Mouse (Mus musculus): ENCODE results near the gene Gadl1. TPM values are rescaled to one million over a fixed set of nuclear protein-coding genes. Genes with fewer than 3 reads are reported as not detected.
A peak's percentile ranks its signal among the peaks of the same experiment; 100 is the strongest.

Gene Gadl1
- polyA plus RNA-seq (2015; fragmentation: Nextera tagmentation; extraction: Ambion mirVana), result 0.31 and 1.9 TPM in 2 replicates

DNA sequence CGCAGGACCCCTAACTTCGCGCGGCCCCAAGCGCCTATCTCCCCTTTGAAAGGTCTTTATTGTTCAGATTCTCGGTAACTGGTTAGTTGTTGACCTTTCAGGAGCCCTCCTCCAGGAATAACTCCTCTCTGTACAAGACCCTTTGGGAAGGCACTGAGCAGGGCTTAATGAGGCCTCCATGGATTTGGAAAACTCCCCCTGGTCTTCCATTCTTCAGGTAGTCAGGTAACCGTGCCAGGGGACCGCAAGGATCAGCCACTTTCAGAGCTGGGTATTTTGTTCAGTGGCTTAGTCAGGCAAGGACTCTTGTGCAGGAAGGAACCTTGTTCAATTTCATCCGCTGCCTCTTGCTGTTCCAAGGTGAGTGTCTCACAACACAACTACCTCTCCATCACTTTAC is at the start of gene Gadl1:
Gene Gadl1 (plus strand): TSS at position 301 of the 400 bp plus-strand sequence.
- Histone ChIP-seq H3K4me2 (peak within 1 kb of the TSS; percentile 49), H3K9me3 (no peaks in the 10 kb centered on the region), H3K4me3 (peak within 1 kb of the TSS; percentile 10), H3K36me3 (no peaks in the 10 kb centered on the region), H3K4me1 (peaks cover 11% of the 10 kb centered on the region; the same call in 1 of the 2 replicates), H3K27ac (no peak within 1 kb of the TSS), H3K27me3 (peaks cover 7% of the 10 kb centered on the region; the same call in 1 of the 2 replicates), H3K9ac (peak within 1 kb of the TSS; percentile 49; the same call in 1 of the 2 replicates)
- no peak for ATAC-seq (ENCODE audit: insufficient number of reproducible peaks, insufficient read depth, low FRiP score, low TSS enrichment, low read depth)
- WGBS, result 58% methylated on average over 9 of the region's 9 CpGs

DNA sequence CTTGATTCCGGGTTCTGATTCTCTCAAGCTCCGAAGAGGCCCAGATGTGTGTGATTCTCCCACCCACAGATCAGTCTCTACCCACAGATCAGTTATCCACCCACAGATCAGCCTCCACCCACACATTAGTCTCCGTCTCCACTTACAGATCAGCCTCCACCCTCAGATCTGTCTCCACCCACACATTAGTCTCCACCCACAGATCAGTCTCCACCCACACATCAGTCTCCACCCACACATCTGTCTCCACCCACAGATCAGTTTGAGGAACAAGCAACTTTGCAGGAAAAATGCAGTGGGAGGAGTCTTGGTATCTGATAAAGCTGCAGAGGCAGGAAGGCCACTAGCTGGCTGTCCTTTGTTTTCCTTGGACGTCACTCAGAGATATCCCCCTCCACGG is 46.5 kb upstream of the Gadl1 start:
- ATAC-seq (ENCODE audit: insufficient number of reproducible peaks, insufficient read depth, low FRiP score, low TSS enrichment, low read depth), result no peak
- Histone ChIP-seq H3K27ac (no peak overlapping the region), H3K27me3 (no peaks in the 10 kb centered on the region), H3K4me1 (peaks cover 2% of the 10 kb centered on the region; the same call in 1 of the 2 replicates), H3K9ac (no peak overlapping the region), H3K4me3 (no peak overlapping the region), H3K9me3 (peaks cover 4% of the 10 kb centered on the region; the same call in 1 of the 2 replicates), H3K4me2 (no peak overlapping the region), H3K36me3 (no peaks in the 10 kb centered on the region)
- WGBS, result 69% methylated on average over 5 of the region's 5 CpGs

- no peak for ATAC-seq (ENCODE audit: insufficient number of reproducible peaks, insufficient read depth, low FRiP score, low TSS enrichment, low read depth)
- Histone ChIP-seq H3K4me1 (peaks cover 2% of the 10 kb centered on the region; the same call in 1 of the 2 replicates), H3K27me3 (no peaks in the 10 kb centered on the region), H3K36me3 (no peaks in the 10 kb centered on the region), H3K27ac (no peak overlapping the region), H3K4me2 (no peak overlapping the region), H3K9me3 (peaks cover 4% of the 10 kb centered on the region; the same call in 1 of the 2 replicates), H3K9ac (no peak overlapping the region), H3K4me3 (no peak overlapping the region)
- WGBS, result 74% methylated on average over 6 of the region's 6 CpGs
These were observed 45.9 kb upstream of the Gadl1 start for GRCm38 (mm10) chr9:115863326-115863725.

- Histone ChIP-seq H3K27ac (no peak overlapping the region), H3K9me3 (no peaks in the 10 kb centered on the region), H3K36me3 (no peaks in the 10 kb centered on the region), H3K9ac (no peak overlapping the region), H3K4me1 (peaks cover 2% of the 10 kb centered on the region; the same call in 1 of the 2 replicates), H3K27me3 (no peaks in the 10 kb centered on the region), H3K4me2 (no peak overlapping the region), H3K4me3 (no peak overlapping the region)
- ATAC-seq (ENCODE audit: insufficient number of reproducible peaks, insufficient read depth, low FRiP score, low TSS enrichment, low read depth), result no peak
- WGBS, result 42% methylated on average over 2 of the region's 2 CpGs
These were observed 42.0 kb upstream of the Gadl1 start for GRCm38 (mm10) chr9:115867277-115867676.

DNA sequence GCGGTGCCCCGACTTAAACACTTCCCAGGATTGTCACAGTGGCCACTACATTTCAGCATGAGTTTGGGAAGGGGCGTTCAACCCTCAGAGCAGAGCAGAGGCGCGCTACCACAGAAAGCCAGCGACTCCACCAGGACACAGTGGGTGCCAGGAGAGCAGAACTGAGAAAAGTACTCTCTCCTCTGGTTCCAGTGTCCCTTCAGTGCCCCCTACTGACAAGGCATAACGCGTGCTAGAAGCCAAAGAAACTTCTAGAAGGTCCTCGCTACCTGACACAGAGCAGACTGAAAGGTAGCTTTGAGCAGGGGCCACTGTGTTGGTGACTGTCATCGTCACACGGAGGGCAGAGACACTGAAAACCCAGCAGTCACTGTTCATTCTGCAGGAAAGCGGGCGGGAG is 39.1 kb upstream of the Gadl1 start:
- Histone ChIP-seq H3K9ac (no peak overlapping the region), H3K4me2 (no peak overlapping the region), H3K4me1 (peaks cover 2% of the 10 kb centered on the region; the same call in 1 of the 2 replicates), H3K4me3 (no peak overlapping the region), H3K36me3 (no peaks in the 10 kb centered on the region), H3K27me3 (no peaks in the 10 kb centered on the region), H3K27ac (no peak overlapping the region), H3K9me3 (no peaks in the 10 kb centered on the region)
- WGBS, result 90% methylated on average over 13 of the region's 13 CpGs
- ATAC-seq (ENCODE audit: insufficient number of reproducible peaks, insufficient read depth, low FRiP score, low TSS enrichment, low read depth), result no peak

GRCm38 (mm10) chr9:115870640-115871039 is 38.6 kb upstream of the Gadl1 start:
- Histone ChIP-seq H3K27me3 (no peaks in the 10 kb centered on the region), H3K27ac (no peak overlapping the region), H3K4me1 (peaks cover 2% of the 10 kb centered on the region; the same call in 1 of the 2 replicates)

GRCm38 (mm10) chr9:115880500-115880899 is 28.8 kb upstream of the Gadl1 start:
- H3K4me2 ChIP-seq, result no peak overlapping the region
- no peak overlapping the region for H3K27ac ChIP-seq
- no peaks in the 10 kb centered on the region for H3K36me3 ChIP-seq
- no peak overlapping the region for H3K9ac ChIP-seq
- H3K27me3 ChIP-seq, result no peaks in the 10 kb centered on the region
- no peak overlapping the region for H3K4me3 ChIP-seq
- no peak for ATAC-seq (ENCODE audit: insufficient number of reproducible peaks, insufficient read depth, low FRiP score, low TSS enrichment, low read depth)
- H3K9me3 ChIP-seq, result no peaks in the 10 kb centered on the region; the same call in 1 of the 2 replicates
- WGBS, result 93% methylated on average over 6 of the region's 6 CpGs
- no peaks in the 10 kb centered on the region for H3K4me1 ChIP-seq

More at GRCm38 (mm10) chr9:115870640-115871039, 38.6 kb upstream of the Gadl1 start:
- Histone ChIP-seq H3K9me3 (no peaks in the 10 kb centered on the region), H3K9ac (no peak overlapping the region), H3K4me3 (no peak overlapping the region), H3K4me2 (no peak overlapping the region), H3K36me3 (no peaks in the 10 kb centered on the region)
- WGBS, result 80% methylated on average over 5 of the region's 5 CpGs
- no peak for ATAC-seq (ENCODE audit: insufficient number of reproducible peaks, insufficient read depth, low FRiP score, low TSS enrichment, low read depth)

GRCm38 (mm10) chr9:115881137-115881536 is 28.1 kb upstream of the Gadl1 start:
- no peaks in the 10 kb centered on the region; the same call in 1 of the 2 replicates for H3K9me3 ChIP-seq
- H3K9ac ChIP-seq, result no peak overlapping the region
- no peaks in the 10 kb centered on the region for H3K36me3 ChIP-seq
- no peaks in the 10 kb centered on the region for H3K4me1 ChIP-seq
- 90% methylated on average over 3 of the region's 3 CpGs for WGBS
- no peak overlapping the region for H3K4me3 ChIP-seq
- no peaks in the 10 kb centered on the region for H3K27me3 ChIP-seq
- no peak overlapping the region for H3K4me2 ChIP-seq
- no peak for ATAC-seq (ENCODE audit: insufficient number of reproducible peaks, insufficient read depth, low FRiP score, low TSS enrichment, low read depth)
- no peak overlapping the region for H3K27ac ChIP-seq

- no peak overlapping the region for H3K4me2 ChIP-seq
- H3K9ac ChIP-seq, result no peak overlapping the region
- H3K36me3 ChIP-seq, result no peaks in the 10 kb centered on the region
- no peaks in the 10 kb centered on the region for H3K27me3 ChIP-seq
- no peak for ATAC-seq (ENCODE audit: insufficient number of reproducible peaks, insufficient read depth, low FRiP score, low TSS enrichment, low read depth)
- no peaks in the 10 kb centered on the region for H3K4me1 ChIP-seq
- WGBS, result 89% methylated on average over 5 of the region's 5 CpGs
- peaks cover 7% of the 10 kb centered on the region for H3K9me3 ChIP-seq
- H3K4me3 ChIP-seq, result no peak overlapping the region
- no peak overlapping the region for H3K27ac ChIP-seq
These were observed 26.5 kb upstream of the Gadl1 start for GRCm38 (mm10) chr9:115882627-115883200.

- Histone ChIP-seq H3K4me3 (no peak overlapping the region), H3K9ac (no peak overlapping the region), H3K4me1 (no peaks in the 10 kb centered on the region), H3K4me2 (no peak overlapping the region), H3K9me3 (peaks cover 7% of the 10 kb centered on the region), H3K27me3 (no peaks in the 10 kb centered on the region), H3K36me3 (no peaks in the 10 kb centered on the region), H3K27ac (no peak overlapping the region)
- ATAC-seq (ENCODE audit: insufficient number of reproducible peaks, insufficient read depth, low FRiP score, low TSS enrichment, low read depth), result no peak
- WGBS, result 89% methylated on average over 5 of the region's 5 CpGs
These were observed 25.8 kb upstream of the Gadl1 start for GRCm38 (mm10) chr9:115883413-115883812.

DNA sequence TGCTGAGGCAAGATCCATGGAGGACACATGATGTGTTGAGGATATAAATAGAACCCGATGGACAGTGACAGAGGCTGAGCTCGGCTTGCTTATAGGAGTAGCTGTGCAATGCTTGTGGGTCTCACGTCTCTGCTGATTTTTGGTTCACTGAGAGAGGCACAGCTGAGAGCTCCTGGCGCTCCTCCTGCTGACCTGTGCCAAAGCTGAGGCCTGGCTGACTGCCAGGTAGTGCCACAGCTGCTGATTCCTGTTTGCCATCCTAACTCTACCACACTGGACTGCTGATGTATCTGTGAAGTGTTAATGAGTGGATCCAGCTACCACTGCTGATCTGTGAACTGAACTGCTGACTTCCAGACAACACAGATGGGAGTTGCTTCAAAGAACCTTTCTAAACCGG is 21.7 kb upstream of the Gadl1 start:
- Histone ChIP-seq H3K27ac (no peak overlapping the region), H3K9me3 (peaks cover 7% of the 10 kb centered on the region), H3K9ac (no peak overlapping the region), H3K4me3 (no peak overlapping the region), H3K27me3 (no peaks in the 10 kb centered on the region), H3K36me3 (no peaks in the 10 kb centered on the region), H3K4me2 (no peak overlapping the region), H3K4me1 (no peaks in the 10 kb centered on the region)
- 85% methylated on average over 5 of the region's 5 CpGs for WGBS
- ATAC-seq (ENCODE audit: insufficient number of reproducible peaks, insufficient read depth, low FRiP score, low TSS enrichment, low read depth), result no peak

DNA sequence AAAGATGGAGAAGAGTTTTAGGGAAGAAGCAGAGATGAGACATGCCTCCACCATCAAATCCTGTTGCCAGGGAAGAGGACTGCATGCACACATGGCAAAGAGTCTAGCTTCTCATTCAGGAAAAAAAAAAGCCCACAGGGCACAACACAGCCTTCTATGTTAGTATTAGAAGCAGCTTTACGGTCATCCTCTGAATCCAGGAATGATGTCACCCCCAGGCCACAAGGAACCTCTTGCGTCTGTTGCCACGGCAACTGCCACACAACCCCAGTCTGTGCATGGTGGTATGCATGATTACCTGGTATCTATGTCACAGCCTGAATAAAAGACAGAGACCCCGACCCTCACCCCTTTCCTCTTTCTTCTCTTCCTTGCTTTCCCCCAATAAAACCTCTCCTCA is 16.1 kb upstream of the Gadl1 start:
- Histone ChIP-seq H3K4me3 (no peak overlapping the region), H3K27ac (no peak overlapping the region), H3K9me3 (0 out of 2 replicates have a peak, but pooled peaks cover 6% of the 10 kb centered on the region), H3K9ac (no peak overlapping the region), H3K36me3 (no peaks in the 10 kb centered on the region), H3K27me3 (no peaks in the 10 kb centered on the region), H3K4me2 (no peak overlapping the region), H3K4me1 (no peaks in the 10 kb centered on the region)
- 63% methylated on average over 4 of the region's 4 CpGs for WGBS
- ATAC-seq (ENCODE audit: insufficient number of reproducible peaks, insufficient read depth, low FRiP score, low TSS enrichment, low read depth), result no peak
